Mouse (Mus musculus): ENCODE data around the gene 1700003E16Rik.

The 1700003E16Rik gene

DNA sequence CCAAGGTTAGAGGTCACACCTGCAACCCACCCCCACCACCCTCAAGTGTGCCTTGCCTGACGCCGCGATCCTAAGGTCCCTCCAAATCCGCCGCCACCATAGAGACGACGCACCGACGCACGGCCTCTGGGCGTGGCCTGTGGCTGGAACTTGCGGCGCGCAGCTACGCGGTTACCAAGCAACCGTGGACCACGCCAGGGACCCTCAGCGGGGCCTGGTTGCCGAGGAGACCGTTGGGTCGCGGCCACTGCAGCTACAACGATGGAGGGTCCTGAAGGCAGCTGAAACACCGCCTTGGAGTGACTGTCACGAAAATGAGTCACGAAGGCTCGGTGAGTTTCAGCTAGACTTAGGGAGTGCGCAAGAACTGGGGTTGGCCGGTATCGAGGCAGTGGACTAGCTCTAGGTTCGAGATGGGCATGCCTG is at the start of gene 1700003E16Rik, which contains the start of gene Wdr54:
Gene 1700003E16Rik, plus strand, starts transcription at position 146 of the 426 bp plus-strand sequence.
Gene Wdr54, minus strand, starts transcription at position 139 of the 426 bp plus-strand sequence.
- in situ Hi-C loops (cut with MboI, MseI), result loop anchor here (5.0 kb wide), 1 partner anchor 49 kb away; the partner anchor contains the start of gene Mrpl53

DNA sequence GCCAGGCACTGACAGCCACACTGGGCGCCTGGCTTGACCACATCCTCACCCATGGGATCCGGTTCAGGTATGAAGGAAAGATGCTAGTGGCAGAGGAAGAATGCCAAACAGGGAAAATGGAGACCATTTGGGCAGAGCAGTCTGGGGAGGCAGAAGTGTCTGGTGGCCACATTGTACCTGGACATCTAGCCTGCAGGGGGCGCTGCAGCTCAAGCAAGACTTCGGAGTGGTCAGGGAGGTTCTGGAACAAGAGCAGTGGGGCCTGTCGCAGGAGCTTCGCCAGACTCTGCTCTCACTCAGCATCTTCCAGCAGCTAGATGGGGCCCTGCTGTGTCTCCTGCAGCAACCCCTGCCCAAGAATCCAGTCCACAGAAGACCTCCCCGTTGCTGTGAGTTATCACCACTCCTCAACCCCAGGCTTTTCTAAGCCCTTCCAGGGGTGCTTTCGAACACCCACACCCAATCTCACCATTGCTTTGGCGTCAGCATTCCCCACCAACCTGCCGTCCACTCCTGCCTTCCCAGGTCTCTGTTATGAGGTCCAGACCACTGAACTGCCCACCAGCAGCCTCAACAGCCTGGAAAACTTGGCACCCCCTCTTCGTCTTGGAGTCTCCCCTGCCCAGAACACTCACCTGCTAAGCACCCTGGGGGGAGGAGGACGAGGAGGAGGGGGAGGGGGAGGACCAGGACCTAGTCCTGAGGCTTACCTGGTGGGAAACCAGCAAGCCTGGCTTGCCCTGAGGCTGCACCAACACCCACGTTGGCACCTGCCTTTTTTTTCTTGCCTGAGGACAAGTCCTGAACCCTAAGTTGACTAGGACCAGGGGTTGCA is 48.4 kb upstream of the 1700003E16Rik start:
- in situ Hi-C loops (cut with MboI, MseI), result loop anchor here (5.0 to 10.0 kb wide), 2 partner anchors 50 to 363 kb away; partner anchors contain the start of genes 1700003E16Rik and Wdr54

DNA sequence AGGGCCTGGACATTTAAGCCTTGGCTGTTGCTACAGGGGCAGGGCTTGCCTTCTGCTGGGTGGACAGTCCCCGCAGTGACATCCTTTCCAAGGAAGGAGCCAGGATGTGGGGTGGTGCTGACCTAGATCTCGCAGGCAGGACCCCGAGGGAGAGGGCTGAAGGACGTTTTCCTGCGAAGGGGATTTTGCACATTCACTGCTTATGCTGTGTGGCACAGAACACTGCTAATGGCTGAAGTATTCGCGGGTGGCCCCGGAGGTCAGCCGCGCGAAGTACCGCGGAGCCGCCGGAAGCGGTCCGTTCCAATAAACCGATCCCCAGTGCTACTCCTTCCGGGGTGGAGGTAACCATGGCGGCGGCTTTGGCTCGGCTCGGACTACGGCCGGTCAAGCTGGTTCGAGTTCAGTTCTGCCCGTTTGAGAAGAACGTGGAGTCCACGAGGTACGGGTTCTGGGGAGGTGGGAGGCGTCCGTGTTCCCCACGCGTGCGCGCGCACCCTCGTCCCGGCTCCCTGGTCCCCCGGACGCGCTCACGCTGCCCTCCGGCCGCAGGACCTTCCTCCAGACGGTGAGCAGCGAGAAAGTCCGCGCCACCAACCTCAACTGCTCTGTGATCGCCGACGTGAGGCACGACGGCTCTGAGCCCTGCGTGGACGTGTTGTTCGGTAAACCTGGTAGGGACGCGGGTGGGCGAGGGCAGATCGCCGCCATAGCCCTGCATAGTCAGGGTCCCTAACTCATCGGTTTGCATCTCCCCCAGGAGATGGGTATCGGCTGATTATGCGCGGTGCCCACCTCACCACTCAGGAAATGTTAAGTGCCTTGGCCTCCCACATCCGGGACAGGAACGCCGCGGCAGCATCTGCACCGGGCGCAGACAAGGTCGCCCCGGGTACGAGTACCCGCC is 47.2 kb upstream of the 1700003E16Rik start, which contains the start of gene Mrpl53:
Gene Mrpl53, plus strand, starts transcription at position 279 of the 907 bp plus-strand sequence.
- in situ Hi-C loops (cut with MboI, MseI), result loop anchor here (5.0 to 10.0 kb wide), 2 partner anchors 48 to 364 kb away; partner anchors contain the start of genes 1700003E16Rik and Wdr54

DNA sequence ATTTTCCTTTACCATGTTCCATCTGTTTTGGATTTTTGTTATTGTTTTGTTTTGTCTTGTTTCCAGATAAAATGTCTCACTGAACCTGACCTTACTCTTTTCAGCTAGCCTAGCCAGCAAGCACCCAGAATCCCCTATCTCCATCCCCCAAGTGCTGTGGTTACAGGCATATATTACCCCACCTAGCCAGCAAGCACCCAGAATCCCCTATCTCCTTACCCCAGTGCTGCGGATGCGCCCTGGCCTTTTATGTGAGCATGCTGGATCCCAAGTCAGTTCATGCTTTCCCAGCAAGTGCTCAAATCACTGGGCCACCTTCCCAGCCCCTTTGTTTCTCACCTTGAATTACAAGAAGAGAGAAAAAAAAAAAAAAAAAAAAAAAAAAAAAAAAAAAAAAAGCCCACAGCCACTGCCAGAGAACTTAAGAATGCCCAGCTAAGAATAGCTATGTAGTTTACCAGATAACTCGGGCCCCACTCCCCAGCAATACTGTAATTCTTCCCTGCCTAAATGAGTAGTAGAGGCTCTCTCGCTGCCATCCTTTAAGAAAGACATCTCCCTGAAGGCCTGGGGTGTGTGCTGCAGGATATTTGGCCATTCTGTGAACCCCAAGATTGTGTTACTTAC is 44.6 kb upstream of the 1700003E16Rik start:
- in situ Hi-C loops (cut with MboI, MseI), result no loop called here

DNA sequence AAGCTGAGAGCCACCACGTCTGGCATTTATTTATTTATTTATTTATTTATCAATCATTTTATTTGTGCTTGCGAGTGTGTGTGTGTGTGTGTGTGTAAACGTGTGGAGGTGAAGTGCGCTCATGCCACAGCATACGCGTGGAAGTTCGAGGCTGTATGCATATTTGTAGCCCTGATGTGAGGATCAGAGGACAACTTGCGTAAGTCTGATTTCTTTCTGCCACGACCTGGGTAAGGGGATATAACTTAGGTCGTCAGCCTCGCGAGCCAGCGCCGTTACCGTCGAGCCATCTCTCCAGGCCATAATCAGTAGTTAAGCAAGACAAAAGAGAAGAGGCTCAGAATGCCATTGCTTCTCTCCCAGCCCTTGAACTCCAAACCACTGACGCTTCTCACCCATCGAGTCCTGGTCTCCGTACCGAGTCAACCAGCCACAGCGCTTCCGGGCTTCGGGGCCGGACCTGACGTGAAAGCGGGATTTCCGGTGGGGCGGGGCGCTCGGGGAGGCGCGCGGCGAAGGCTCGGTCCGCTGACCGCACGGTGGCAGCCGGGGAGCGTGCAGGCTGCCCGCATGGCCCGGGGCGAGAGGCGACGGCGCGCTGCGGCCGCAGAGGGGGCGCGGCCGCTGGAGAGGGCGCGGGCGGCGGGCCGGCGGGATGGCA is 41.1 kb upstream of the 1700003E16Rik start, which contains the start of gene Mogs:
Gene Mogs, plus strand, starts transcription at position 486 of the 661 bp plus-strand sequence.
- in situ Hi-C loops (cut with MboI, MseI), result no loop called here

DNA sequence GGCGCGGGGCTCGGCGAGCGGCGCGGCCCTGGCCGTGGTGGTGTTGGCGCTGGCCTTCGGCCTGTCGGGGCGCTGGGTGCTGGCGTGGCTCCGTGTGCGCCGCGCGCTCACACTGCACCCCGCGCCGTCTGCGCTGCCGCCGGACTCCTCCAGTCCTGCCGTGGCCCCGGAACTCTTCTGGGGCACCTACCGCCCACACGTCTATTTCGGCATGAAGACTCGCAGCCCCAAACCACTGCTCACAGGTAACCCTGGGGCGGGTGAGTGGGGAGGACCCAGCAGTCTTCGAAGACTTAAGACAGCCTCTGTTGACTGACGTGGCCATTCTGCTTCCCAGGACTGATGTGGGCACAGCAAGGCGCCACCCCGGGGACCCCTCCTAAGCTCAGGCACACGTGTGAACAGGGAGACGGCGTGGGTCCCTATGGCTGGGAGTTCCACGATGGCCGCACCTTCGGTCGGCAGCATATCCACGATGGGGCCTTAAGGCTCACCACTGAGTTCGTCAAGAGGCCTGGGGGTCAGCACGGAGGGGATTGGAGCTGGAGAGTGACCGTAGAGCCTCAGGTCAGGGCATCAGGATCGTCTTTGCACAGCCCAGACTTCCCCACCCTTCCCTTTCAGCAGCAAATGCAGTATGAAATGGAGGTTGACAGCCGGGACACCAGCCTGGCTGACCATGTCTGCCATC is 40.4 kb upstream of the 1700003E16Rik start:
- in situ Hi-C loops (cut with MboI, MseI), result no loop called here

DNA sequence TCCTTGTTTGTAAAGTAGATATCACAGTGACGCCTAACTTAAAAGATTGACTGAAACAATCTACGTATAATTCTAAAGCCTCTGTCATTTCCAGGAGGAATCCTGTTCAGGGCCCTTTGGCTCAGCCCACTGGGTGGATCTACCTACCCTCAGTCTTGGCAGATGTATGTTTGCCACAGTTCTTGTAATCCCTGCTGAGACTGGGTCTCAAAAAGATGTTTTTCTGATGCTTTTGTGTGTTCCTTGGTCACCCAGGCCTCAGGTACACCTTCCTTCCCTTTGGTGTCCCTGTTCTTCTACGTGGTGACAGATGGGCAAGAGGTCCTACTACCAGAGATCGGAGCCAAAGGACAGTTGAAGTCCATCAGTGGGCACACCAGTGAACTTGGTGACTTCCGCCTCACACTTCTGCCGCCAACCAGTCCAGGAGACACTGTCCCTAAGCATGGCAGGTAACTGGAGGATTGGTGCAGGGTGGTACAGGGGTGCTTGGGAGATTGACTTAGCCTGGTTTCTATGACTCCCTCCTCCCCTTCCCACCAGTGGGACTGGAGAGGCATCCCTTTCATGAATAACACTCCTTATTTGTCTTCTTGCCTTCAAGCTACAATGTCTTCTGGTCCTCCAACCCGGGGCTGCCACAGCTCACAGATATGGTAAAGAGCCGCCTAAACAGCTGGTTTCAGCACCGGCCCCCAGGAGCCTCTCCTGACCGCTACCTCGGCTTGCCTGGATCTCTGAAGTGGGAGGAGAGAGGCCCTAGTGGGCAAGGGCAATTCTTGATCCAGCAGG is 39.6 kb upstream of the 1700003E16Rik start:
- in situ Hi-C loops (cut with MboI, MseI), result no loop called here

DNA sequence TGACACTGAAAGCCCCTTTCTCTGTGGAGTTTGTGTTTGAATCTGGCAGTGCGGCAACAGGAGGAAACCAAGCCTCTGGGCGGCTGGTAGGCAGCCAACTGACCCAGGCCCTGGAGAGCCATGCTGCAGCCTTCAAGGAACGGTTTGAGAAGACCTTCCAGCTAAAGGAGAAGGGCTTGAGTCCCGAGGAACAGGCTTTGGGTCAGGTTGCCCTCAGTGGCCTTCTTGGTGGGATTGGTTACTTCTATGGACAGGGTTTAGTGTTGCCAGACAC is 39.1 kb upstream of the 1700003E16Rik start:
- in situ Hi-C loops (cut with MboI, MseI), result no loop called here

DNA sequence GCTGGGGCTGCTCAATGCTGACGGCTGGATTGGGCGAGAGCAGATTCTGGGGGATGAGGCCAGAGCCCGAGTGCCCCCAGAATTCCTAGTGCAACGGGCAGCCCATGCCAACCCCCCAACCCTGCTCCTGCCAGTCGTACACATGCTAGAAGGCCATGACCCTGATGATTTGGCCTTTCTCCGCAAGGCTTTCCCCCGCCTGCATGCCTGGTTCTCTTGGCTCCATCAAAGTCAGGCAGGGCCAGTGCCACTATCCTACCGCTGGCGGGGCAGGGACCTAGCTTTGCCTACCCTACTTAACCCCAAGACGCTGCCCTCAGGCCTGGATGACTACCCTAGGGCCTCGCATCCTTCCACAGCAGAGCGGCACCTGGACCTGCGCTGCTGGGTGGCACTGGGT is 38.6 kb upstream of the 1700003E16Rik start:
- in situ Hi-C loops (cut with MboI, MseI), result no loop called here

DNA sequence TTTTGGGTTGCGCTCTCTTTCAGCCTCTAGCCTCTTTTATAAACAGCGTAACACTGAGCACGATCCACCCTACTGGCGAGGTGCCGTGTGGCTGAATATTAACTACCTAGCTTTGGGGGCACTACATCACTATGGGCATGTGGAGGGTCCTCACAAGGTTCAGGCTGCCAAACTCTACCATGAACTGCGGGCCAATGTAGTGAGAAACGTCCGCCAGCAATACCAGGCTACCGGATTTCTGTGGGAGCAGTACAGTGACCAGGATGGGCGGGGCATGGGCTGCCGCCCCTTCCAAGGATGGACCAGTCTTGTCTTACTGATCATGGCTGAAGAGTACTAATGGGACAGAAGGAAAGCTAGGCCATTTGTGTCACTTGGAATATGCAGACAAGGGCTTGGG is 37.8 kb upstream of the 1700003E16Rik start:
- in situ Hi-C loops (cut with MboI, MseI), result no loop called here

DNA sequence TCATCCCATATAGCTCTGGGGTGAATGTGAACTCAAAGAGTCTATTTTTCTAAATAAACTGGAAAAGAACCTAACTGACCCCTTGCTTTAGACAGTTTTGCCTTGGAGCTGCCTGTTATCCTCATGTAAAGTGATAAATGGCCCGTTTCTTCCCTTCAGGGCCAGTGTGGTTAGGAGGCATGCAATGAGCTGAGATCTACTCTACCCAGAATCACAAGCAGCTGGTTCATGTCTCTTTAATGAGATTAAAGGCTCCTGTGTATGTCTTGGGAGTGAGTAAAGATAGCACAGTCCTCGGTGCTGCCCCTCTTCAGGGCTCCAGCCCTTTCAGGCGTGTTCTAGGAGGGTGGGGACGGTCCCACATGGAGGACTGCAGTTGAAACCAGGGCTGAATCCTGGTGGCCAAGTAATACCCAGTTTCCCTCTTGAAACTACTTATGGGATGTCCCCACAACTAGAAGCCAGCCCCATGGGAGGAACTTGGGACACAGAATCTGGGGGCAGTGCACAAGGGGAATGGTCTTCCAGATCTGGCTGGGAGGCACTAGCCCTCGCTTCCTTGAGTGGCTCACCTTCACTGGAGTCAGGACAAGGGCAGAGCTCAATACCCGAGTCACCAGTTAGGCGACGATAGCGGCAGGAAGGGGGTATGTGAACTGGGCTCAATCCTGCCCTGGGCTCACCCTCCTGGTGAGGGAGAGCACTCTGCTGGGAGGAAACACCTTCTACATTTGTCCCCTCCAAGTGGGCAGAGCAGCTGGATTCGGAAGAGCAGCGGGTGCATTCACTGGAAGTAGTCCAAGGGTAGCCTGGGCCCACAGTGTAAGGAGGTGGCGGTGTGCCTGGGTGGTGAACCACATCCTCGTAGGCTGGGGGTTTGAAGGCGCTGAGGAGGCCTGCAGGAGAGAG is 37.1 kb upstream of the 1700003E16Rik start:
- in situ Hi-C loops (cut with MboI, MseI), result no loop called here

DNA sequence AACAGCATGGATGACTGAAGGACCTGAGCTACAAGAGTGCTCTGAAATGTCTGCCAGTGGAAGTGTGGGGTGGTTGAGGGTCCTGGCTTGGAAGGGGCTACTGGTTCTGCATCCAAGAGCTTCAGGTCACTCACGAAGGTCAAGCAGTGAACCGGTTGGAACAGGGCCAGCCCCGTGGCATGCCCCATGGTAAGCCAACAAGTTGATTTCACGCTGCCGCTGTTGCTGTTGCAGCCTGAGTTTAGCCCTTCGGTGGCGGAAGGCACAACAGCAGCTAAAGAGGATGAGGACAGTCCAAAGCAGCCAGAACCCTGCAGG is 36.5 kb upstream of the 1700003E16Rik start:
- in situ Hi-C loops (cut with MboI, MseI), result no loop called here

DNA sequence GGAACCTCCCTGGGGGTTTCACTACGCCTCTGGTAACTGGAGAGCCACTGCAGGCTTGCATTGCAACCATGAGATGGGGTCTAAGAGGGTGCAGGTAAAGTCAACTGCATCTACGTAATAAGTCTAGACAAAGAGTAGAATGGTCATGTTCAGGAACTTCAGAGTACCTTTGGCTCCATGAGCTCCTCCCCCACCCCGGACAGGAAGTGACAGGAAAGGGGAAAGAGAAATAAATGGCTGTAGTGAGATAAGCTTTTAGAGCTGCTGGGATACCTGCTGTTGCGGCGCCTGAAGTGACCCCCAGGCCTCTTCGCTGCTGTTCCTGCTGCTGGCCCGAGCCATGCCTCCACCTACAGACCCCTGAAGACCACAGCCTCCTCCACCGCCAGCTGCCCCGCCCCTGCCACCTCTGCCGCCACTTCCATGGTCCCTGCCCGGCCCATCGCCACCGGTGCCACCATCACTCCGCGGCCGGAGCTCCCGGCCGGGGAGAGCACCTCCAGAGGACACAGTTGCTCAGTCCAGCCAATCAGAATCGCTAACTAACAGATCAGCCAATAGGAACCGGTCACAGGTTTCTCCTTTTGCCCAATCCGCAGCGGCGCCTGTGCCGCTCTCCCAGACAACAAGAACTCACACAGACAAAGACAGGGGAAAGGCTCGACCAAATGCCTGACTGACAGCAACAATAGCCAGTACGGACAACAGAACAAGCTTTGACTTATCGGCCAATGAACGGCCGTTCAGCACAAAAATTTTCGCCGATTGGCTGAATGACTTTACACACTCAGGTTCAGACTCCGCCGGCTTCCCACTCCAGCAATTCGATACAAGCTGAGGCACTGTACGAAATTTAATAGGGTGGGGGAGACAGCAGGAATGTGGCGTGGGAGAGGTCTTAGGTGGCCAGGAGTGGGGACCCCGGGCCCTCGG is 35.0 kb upstream of the 1700003E16Rik start, which contains the start of gene Wbp1:
Gene Wbp1, minus strand, starts transcription at position 630 of the 933 bp plus-strand sequence.
- in situ Hi-C loops (cut with MboI, MseI), result no loop called here

DNA sequence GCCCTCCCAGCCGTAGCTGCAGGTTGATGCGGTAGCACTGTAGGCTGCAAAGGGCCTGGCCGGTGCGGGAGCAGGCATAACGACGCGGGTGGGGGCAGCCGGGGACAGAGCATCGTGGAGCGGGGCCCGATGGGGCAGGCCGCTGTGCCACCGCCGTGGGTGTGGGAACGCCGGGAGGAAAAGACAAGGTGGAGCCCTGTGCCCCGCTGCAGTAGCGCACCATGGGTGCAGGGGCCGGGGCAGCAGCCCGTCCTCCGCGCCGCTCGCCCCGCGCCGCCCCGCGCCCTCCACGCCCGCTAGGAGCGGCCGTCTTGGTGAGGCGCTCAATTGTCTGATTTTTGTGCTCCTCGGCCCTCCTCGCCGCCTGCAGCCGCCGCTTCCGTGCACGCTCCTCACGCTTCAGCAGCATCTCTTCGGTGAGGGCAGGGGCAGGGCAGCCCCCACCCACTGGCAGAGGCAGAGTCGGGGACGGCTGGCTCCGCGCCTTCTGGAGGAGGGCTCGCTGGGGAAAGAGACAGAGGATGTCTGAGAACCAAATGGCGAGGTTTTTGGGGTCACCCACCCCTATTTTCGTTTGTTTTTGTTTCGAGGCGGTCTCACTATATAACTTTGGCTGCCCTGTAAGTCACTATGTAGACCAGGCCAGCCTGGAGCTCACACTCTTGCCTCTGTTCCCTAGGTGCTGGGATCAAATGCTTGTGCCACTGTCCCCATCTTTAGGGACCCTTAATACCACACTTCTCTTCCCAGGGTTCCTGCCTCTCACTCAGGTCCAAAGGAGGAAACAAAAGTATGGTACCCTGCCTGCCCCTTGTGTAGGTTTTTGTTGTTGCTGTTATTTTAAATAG is 34.1 kb upstream of the 1700003E16Rik start:
- in situ Hi-C loops (cut with MboI, MseI), result no loop called here

DNA sequence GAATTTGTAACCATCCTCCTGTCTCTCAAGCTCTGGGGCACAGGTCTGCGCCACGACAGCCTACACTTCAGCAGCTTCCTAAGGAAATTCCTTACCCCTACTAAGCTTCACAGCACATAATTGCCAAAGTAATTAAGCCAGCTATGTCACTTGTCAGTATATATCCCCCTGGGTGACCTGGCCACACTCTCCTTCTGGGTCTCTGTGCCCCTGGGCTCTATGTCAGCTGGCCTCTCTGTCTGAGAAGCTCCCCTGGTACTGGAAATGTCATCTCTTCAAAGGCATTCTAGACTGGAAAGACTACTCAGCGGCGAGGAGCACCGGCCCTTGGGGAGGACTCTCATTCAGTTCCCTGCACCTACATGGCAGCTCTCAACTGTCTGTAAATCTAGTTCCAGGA is 33.2 kb upstream of the 1700003E16Rik start:
- in situ Hi-C loops (cut with MboI, MseI), result no loop called here

DNA sequence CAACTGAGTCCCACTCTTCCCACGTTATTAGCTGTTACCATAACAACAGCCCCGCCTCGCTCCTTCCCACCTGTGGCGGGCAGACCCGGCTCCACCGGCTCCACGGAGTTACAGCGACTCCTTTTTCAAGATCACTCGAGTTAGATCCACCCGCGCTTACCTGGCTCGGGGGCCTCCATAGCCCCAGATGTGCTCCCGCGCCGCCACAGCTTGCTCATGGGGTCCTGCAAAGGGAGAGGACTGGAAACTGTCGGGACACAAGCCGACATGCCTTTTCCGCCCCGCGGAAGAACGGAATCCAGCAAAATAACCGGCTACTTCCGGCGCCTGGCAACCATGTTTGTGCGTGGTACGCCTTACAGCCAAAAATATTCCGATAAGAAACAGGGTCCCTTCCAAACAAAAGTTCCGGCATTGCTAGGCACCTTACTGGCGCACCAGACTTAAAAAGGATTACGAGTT is 31.3 kb upstream of the 1700003E16Rik start:
- in situ Hi-C loops (cut with MboI, MseI), result no loop called here
